Mouse (Mus musculus) inflammation-experienced regulatory T-cells (primary cell): ENCODE data around the gene Tmprss11d. TPM values are rescaled to one million over a fixed set of nuclear protein-coding genes. Genes with fewer than 3 reads are reported as not detected.

Experiments
- polyA plus RNA-seq, 2 experiments: library from polyadenylated mRNA; unstranded; fragments of 100-300 nt; shearing (Covaris generic); gene quantifications; one replicate each; pipeline ENCODE4 v1.2.1; 2017

Tmprss11d gene
- polyA plus RNA-seq: under 1 TPM; 0.13 to 0.38 TPM

DNA sequence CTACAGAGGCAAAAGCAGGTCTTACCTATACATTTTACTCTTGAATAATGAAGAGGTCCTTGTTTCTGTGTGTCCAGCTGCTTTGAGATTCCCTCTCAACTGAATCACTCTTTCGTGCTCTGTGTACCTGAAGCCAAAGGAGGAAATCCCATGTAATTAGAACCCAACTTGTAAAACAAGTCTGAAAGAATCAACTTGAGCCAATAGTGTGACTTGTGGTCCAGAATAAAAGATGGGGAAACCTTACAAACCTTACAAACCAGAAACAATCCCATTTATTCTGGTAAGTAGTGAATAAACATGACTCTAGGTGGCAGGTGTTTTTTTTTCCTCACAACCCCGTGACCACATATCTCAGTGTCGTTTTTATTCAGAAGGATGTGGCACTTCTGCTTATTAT lies at the start of gene Tmprss11d:
TSS of gene Tmprss11d (minus strand) at position 101 of the 400 bp plus-strand sequence.

DNA sequence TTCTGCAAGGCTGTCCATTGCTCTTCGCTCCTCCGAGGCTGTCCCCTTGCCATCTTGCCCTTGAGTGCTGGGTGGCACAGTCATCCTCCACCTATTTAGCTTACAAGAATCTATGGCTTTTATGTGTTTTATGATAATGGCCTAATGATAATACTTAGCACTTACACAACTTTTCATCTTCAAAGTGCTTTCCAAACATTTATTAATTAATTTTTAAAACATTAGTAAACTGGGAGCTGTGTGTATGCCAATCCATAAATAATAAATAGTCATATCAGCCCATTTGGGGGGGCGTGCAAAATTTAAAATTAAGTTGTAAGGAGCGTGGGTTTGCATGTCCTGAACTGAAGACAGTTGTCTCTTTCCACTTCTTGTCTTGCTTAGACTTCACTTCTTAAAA lies 84.0 kb downstream of the Tmprss11d start, which contains the start of gene Tmprss11c:
TSS of gene Tmprss11c (minus strand) at position 101 of the 400 bp plus-strand sequence.

Other genes starting within 250 kb of the Tmprss11d start
- 10 to 100 TPM; 19.0 to 19.4 TPM for gene Uba6, start 200.6 kb downstream of the Tmprss11d start, polyA plus RNA-seq
- not detected for gene Gnrhr, start 175.5 kb downstream of the Tmprss11d start, polyA plus RNA-seq
- gene Tmprss11c, start 84.1 kb downstream of the Tmprss11d start, polyA plus RNA-seq: not detected
- gene Tmprss11a, start 95.6 kb upstream of the Tmprss11d start, polyA plus RNA-seq: 1 to 10 TPM in 1 of 2 experiments, under 1 TPM in 1; 0.13 to 1.7 TPM
- under 1 TPM; 0.20 to 0.24 TPM for gene Tmprss11g, start 145.2 kb upstream of the Tmprss11d start, polyA plus RNA-seq